Mouse (Mus musculus) liver, adult 2 months (tissue): Measurements from ENCODE around the gene St3gal5. TPM values are rescaled to one million over a fixed set of nuclear protein-coding genes. Genes with fewer than 3 reads are reported as not detected.

Experiments used
- DNase-seq: peaks from one replicate; pipeline ENCODE4 v3.0.0-alpha.2; 2011; ENCODE audit warnings: low read depth, low spot score; ENCODE audit errors: extremely low read depth
- H3K27ac ChIP-seq: fragments of 200-500 bp; replicated peaks from 2 replicates; pipeline ENCODE4 v1.5.1; 2012; ENCODE audit warnings: low read depth, mild to moderate bottlenecking, control low read depth, inconsistent platforms, low read length; ENCODE audit not compliant: insufficient read depth
- H3K27me3 ChIP-seq: fragments of 200-500 bp; 2 replicates; pipeline ENCODE4 v1.6.1; 2012; ENCODE audit warnings: mild to moderate bottlenecking, moderate library complexity, low read length, inconsistent platforms; ENCODE audit not compliant: control insufficient read depth, insufficient read depth
- H3K36me3 ChIP-seq: fragments of 200-500 bp; 2 replicates; pipeline ENCODE4 v1.6.1; 2012; ENCODE audit warnings: low read length, inconsistent platforms; ENCODE audit not compliant: control insufficient read depth, insufficient read depth
- H3K4me1 ChIP-seq: fragments of 200-500 bp; 2 replicates; pipeline ENCODE4 v1.6.1; 2011; ENCODE audit warnings: low read length; ENCODE audit not compliant: control insufficient read depth, insufficient read depth
- H3K4me3 ChIP-seq: fragments of 200-500 bp; 2 replicates; pipeline ENCODE4 v1.5.1; 2011; ENCODE audit warnings: low read depth, mild to moderate bottlenecking, control low read depth, low read length, moderate library complexity; ENCODE audit not compliant: insufficient read depth
- H3K79me2 ChIP-seq: fragments of 200-500 bp; 2 replicates; pipeline ENCODE4 v1.6.1; 2012; ENCODE audit warnings: inconsistent platforms, mild to moderate bottlenecking, low read length, moderate library complexity; ENCODE audit not compliant: control insufficient read depth, insufficient read depth
- H3K9ac ChIP-seq: fragments of 200-500 bp; 2 replicates; pipeline ENCODE4 v1.6.1; 2012; ENCODE audit warnings: low read depth, mild to moderate bottlenecking, control low read depth, inconsistent platforms, low read length
- CTCF ChIP-seq: fragments of 200-500 bp; IDR thresholded peaks from 2 replicates; pipeline ENCODE4 v1.5.1; 2011; ENCODE audit warnings: low read depth, low read length, control low read depth
- POLR2A ChIP-seq: fragments of 200-500 bp; IDR thresholded peaks from 2 replicates; pipeline ENCODE4 v1.6.1; 2011; ENCODE audit warnings: low read length, control low read depth; ENCODE audit not compliant: insufficient read depth; ENCODE audit errors: extremely low read depth
- WGBS: fragments of 180-500 bp; shearing (Covaris S2); methylation state at CpG from one replicate; pipeline ENCODE4 v1.1.7; 2018; 5-methylcytosine and 5-hydroxymethylcytosine counted together
- polyA plus RNA-seq: library from polyadenylated mRNA; depleted of rRNA; stranded (reverse); fragments of >200 nt; gene quantifications from 2 replicates; pipeline ENCODE4 v1.2.3, GENCODE M21; 2012
- total RNA-seq: library from RNA; depleted of rRNA; stranded (reverse); fragments of >200 nt; gene quantifications from 2 replicates; pipeline ENCODE4 v1.2.3, GENCODE M21; 2014

Gene St3gal5
- total and polyA plus RNA-seq, 2 experiments, result 61.4 to 162 TPM

DNA sequence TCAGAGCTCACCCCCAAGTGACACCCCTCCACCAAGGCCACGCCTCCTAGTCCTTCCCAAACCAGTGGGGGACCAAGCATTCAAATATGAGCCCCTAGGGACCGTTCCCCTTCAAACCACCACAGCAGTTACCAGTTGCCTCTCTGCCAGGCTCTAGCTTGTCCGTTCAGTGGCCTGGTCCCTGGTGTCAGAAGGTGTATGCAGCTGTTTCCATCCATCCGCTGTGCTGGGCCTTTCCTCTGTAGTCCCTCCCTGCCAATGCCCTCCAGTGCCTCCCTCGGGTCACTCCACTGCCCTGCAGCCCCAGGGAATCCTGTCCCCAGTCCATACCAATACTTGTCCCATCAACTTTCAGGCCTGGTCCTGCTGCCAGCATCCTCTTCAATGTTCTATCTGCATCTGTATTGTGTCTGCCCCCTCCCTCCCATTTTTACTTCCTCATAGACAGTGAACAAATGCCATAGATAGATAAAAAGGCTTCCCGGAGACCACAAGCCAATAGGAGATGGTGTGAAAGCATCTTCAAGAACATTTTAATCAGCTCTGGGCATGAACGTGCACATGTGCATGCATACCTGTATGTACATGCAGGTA lies 57.6 kb downstream of the St3gal5 start:
- Histone ChIP-seq H3K79me2 (no peaks in the 10 kb centered on the region), H3K4me1 (peaks cover 11% of the 10 kb centered on the region), H3K27me3 (no peaks in the 10 kb centered on the region), H3K4me3 (no peak overlapping the region), H3K27ac (peak overlapping the region; percentile 61), H3K36me3 (peaks cover 36% of the 10 kb centered on the region), H3K9ac (no peak overlapping the region)
- no peak for TF ChIP-seq POLR2A
- WGBS, result 93% methylated on average over 7 of the region's 7 CpGs
- peak; percentile 19 for DNase-seq

DNA sequence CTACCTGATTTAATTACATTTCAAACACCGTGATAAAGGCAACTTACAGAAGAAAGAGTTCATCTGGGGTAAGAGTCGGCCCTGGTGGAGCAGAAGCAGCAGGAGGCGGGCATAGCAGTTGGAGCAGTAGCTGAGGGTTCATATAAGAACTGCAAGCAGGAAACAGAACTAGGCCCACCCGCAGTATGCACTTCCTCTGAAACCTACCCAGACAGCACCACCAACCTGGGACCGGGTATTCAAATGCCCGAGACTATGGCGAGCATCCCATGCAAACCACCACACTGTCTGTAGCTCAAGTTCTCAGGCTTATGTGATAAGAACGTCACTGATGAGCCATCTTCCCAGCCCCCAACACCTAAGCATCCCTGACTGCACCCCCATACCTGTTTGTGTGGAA lies 58.3 kb downstream of the St3gal5 start:
- TF ChIP-seq CTCF (no peak), POLR2A (no peak)
- H3K27me3 ChIP-seq, result no peaks in the 10 kb centered on the region
- WGBS, result 93% methylated on average over 8 of the region's 8 CpGs
- H3K9ac ChIP-seq, result no peak overlapping the region
- peaks cover 31% of the 10 kb centered on the region for H3K36me3 ChIP-seq
- H3K27ac ChIP-seq, result peak overlapping the region; percentile 4; the same call in 1 of the 2 replicates
- H3K4me1 ChIP-seq, result peaks cover 15% of the 10 kb centered on the region
- H3K4me3 ChIP-seq, result no peak overlapping the region
- H3K79me2 ChIP-seq, result no peaks in the 10 kb centered on the region
- no peak for DNase-seq

DNA sequence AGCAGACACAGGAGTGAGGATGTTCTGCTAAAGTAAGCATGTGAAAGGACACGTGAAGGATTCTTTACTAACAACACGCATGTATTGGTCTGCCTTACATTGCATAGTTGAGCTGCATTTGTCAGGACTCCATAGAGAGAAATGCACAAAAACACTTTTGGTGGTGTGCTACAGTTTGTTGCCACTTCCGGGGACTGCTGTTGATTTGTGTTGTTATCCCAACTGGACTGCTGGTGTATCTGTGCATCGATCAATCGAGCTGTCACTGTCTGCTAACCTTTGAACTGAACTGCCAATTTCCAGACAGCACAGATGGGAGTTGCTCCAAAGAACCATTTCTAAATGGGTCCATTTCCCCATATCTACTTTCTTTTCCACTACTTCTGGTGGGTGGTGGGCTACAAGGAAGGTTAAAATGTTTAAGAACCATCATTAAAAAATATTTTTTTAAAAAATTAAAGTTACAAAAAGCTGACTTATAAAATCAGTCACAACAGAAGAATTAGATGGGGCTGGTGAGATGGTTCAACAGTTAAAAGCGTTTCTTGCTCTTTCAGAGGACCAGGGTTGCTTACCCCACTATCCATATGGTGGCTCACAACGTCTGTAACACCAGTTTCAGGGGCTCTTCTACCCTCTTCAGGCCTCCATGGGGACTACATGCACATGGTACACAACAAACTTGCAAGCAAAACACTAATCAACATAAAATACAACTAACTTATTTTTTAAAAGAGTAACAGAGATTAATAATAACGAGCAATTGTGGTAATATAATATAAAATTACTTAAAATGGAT lies 61.8 kb downstream of the St3gal5 start:
- Histone ChIP-seq H3K4me3 (no peak overlapping the region), H3K79me2 (no peaks in the 10 kb centered on the region), H3K9ac (0 out of 2 replicates have a peak overlapping the region, but pooled peaks have one; percentile 20), H3K27ac (peak overlapping the region; percentile 94), H3K4me1 (peaks cover 24% of the 10 kb centered on the region), H3K27me3 (no peaks in the 10 kb centered on the region), H3K36me3 (peaks cover 10% of the 10 kb centered on the region)
- 46% methylated on average over 8 of the region's 8 CpGs for WGBS
- TF ChIP-seq CTCF (no peak), POLR2A (no peak)
- DNase-seq, result peak; percentile 92

DNA sequence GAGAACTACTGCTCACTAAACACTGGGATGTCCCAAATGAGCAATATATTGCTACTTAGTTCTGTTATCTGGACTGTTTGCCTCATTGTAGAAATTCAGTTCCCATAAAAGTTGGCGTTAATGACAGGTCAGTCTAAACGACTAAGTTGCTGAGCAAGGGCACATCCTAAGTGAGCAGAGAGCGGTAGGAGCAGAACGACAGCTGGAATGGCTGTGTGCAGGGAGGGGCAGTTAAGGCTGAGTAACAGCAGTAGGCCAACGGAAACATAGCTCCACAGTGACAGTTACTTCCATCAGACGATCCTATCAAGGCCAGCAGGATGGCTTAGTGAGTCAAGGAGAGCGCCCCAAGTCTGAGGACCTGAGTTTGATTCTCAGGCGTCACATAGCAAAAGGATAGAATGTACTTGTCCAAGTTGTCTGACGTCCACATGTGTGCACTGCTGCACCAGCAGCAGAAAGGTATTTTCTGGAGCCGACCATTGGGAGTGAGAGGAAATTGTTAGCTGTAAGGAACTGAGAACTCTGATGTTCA lies 62.5 kb downstream of the St3gal5 start:
- TF ChIP-seq CTCF, result no peak
- no peak for TF ChIP-seq POLR2A
- WGBS, result 79% methylated on average over 10 of the region's 10 CpGs
- Histone ChIP-seq H3K27ac (peak overlapping the region; percentile 91), H3K9ac (no peak overlapping the region), H3K27me3 (no peaks in the 10 kb centered on the region), H3K79me2 (no peaks in the 10 kb centered on the region), H3K36me3 (peaks cover 4% of the 10 kb centered on the region), H3K4me1 (peaks cover 30% of the 10 kb centered on the region), H3K4me3 (no peak overlapping the region)
- DNase-seq, result no peak

DNA sequence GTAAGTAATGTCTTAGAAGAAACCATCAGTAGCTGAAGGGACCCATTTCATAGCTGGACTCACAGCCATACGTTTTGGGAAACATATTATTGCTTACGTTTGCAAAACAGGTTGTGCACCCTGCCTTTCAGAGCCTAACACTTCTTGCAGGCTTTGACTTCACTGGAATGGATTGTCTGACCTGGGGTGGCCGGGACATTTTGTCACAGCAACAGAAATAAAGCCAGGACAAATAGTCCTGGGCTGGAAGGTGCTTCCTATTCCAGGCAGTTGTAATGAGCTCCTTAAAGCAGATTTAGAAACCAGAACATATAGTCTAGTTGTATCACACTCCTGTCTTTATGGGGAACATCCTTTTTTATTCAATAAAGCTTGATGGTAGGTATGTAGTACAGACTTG lies 63.6 kb downstream of the St3gal5 start:
- peak; percentile 86 for DNase-seq
- H3K27ac ChIP-seq, result peak overlapping the region; percentile 91
- no peak for TF ChIP-seq CTCF
- no peak for TF ChIP-seq POLR2A

More for the DNA sequence above, 63.6 kb downstream of the St3gal5 start:
- H3K4me1 ChIP-seq, result peaks cover 31% of the 10 kb centered on the region
- no peak overlapping the region for H3K9ac ChIP-seq
- H3K36me3 ChIP-seq, result no peaks in the 10 kb centered on the region
- 23% methylated on average over 3 of the region's 3 CpGs for WGBS
- H3K79me2 ChIP-seq, result no peaks in the 10 kb centered on the region
- H3K27me3 ChIP-seq, result no peaks in the 10 kb centered on the region
- H3K4me3 ChIP-seq, result no peak overlapping the region
